Mouse (Mus musculus) megakaryocyte, embryonic 14.5 days (primary cell): ENCODE results near the gene Rin2.

Source experiments
- FLI1 ChIP-seq: IDR thresholded peaks from 2 replicates; pipeline ENCODE4 v1.6.1; 2012; ENCODE audit warnings: low read length, inconsistent platforms, mixed read lengths
- GATA1 ChIP-seq: IDR thresholded peaks from 3 replicates; pipeline ENCODE4 v1.6.1; 2012; ENCODE audit warnings: mixed read lengths, low read length, inconsistent platforms, borderline replicate concordance

- no peak for TF ChIP-seq GATA1
- no peak for TF ChIP-seq FLI1
Measured at GRCm38 (mm10) chr2:145887937-145888765, 213.1 kb downstream of the Rin2 start.
